9 mouse cellular contexts compared by ENCODE assay signal in genomic region chr2:128240536-128241279, GRCm38 (mm10).
DNase-seq lines count a peak whose midpoint lies in the region; ATAC-seq and TF ChIP-seq lines count a peak whose summit lies in the region.
"Had no signal": no experiment of that assay in that cellular context is flagged by ENCODE, and none has a peak within 500 bp of the region (broad histone marks: within the 10 kb centered on the region; RNA-seq: fewer than 3 reads in every experiment).

No protein-coding gene starts in this region.

- intact Hi-C loops in heart, postnatal 25 days (cut with DNase I): no loop called here
- intact Hi-C loops in gastrocnemius, postnatal 14 days (cut with DNase I; ENCODE audit: low total_unique reads): loop anchor here (10.0 kb wide), 1 partner anchor 154 kb away; no protein-coding TSS in a partner anchor

- H3K9ac ChIP-seq in stomach, postnatal 0 days (ENCODE audit: low read length): no peak overlapping the region
- H3K9ac ChIP-seq: embryonic facial prominence, embryonic 13.5 days had no signal

- H3K4me3 ChIP-seq in stomach, postnatal 0 days (ENCODE audit: low read depth, low read length): no peak overlapping the region
- no peak overlapping the region for H3K4me3 ChIP-seq in thymus, adult 2 months (ENCODE audit: control insufficient read depth, insufficient read depth, low read length)
- H3K4me3 ChIP-seq: embryonic facial prominence, embryonic 13.5 days had no signal

- peak overlapping the region; percentile 77 for H3K27ac ChIP-seq in stomach, postnatal 0 days (replicated peaks)
- H3K27ac ChIP-seq in thymus, adult 2 months (ENCODE audit: control insufficient read depth, insufficient read depth, low read length): no peak overlapping the region
- H3K27ac ChIP-seq: embryonic facial prominence, embryonic 13.5 days had no signal

- H3K4me1 ChIP-seq in stomach, postnatal 0 days (replicated peaks; ENCODE audit: control insufficient read depth, insufficient read depth): peaks cover 3% of the 10 kb centered on the region
- H3K4me1 ChIP-seq in thymus, adult 2 months (replicated peaks; ENCODE audit: control insufficient read depth, insufficient read depth, low read length): no peaks in the 10 kb centered on the region

- no peaks in the 10 kb centered on the region for H3K27me3 ChIP-seq in stomach, postnatal 0 days (ENCODE audit: control insufficient read depth, insufficient read depth, low read length)
- no peaks in the 10 kb centered on the region for H3K27me3 ChIP-seq in thymus, adult 2 months (ENCODE audit: control insufficient read depth, insufficient read depth, low read length)
- H3K27me3 ChIP-seq: embryonic facial prominence, embryonic 13.5 days had no signal

- TF ChIP-seq CTCF in stomach, postnatal 0 days (IDR thresholded peaks at IDR 0.05; ENCODE audit: low read depth): no peak
- TF ChIP-seq CTCF in thymus, adult 2 months (IDR thresholded peaks at IDR 0.05; ENCODE audit: borderline replicate concordance, control insufficient read depth, extremely low read depth, insufficient read depth, low read length, poor library complexity): no peak

- peak; percentile 91 for DNase-seq in heart, adult 11 months
- DNase-seq in heart, postnatal 25 days (ENCODE audit: low spot score): no peak
- peak; percentile 18 for DNase-seq in gastrocnemius, postnatal 14 days
- DNase-seq in kidney, postnatal 36 days: peak; percentile 71 to 79
- DNase-seq in stomach, postnatal 0 days (ENCODE audit: low spot score): peak; percentile 96
- DNase-seq in right cerebral cortex, adult 18-20 months: no peak
- DNase-seq in thymus, adult 2 months: no peak
- DNase-seq in left cerebral cortex, adult 8-10 months (ENCODE audit: low spot score in 2 of 2): no peak

- no peak for TF ChIP-seq EP300 in stomach, postnatal 0 days (optimal IDR thresholded peaks at IDR 0.05)

- WGBS in stomach, postnatal 0 days: 44% methylated on average over 9 of the region's 9 CpGs
- WGBS in thymus, adult 2 months: 76% methylated on average over 9 of the region's 9 CpGs

- peak; percentile 95 for ATAC-seq in stomach, postnatal 0 days (ENCODE audit: low FRiP score, low TSS enrichment)

- H3K4me2 ChIP-seq in stomach, postnatal 0 days (replicated peaks; ENCODE audit: low read depth): 0 out of 2 replicates have a peak overlapping the region, but pooled peaks have one; percentile 0
- H3K4me2 ChIP-seq: embryonic facial prominence, embryonic 13.5 days had no signal

- no peaks in the 10 kb centered on the region for H3K36me3 ChIP-seq in stomach, postnatal 0 days (ENCODE audit: control insufficient read depth, insufficient read depth, low read length)
- H3K36me3 ChIP-seq in thymus, adult 2 months (ENCODE audit: control insufficient read depth, insufficient read depth, low read length): no peaks in the 10 kb centered on the region
- H3K36me3 ChIP-seq: embryonic facial prominence, embryonic 13.5 days had no signal

- no peaks in the 10 kb centered on the region for H3K9me3 ChIP-seq in stomach, postnatal 0 days (ENCODE audit: control insufficient read depth, low read length)
- H3K9me3 ChIP-seq: embryonic facial prominence, embryonic 13.5 days had no signal

- no peak for TF ChIP-seq POLR2A in thymus, adult 2 months (IDR thresholded peaks at IDR 0.05; ENCODE audit: control insufficient read depth, extremely low read depth, insufficient read depth, low read length, poor library complexity)

Comparison
In these comparisons a context has a peak if more than half of its experiments do, and no peak if none do; other contexts are left out.
1. DNase-seq: peak in heart, adult 11 months (single experiment), gastrocnemius, postnatal 14 days (single experiment), kidney, postnatal 36 days (2 of 2) and stomach, postnatal 0 days (single experiment); none in heart, postnatal 25 days (single experiment), right cerebral cortex, adult 18-20 months (single experiment), thymus, adult 2 months (single experiment) and left cerebral cortex, adult 8-10 months (0 of 2).